Mouse (Mus musculus) spleen, postnatal 36 days (tissue): Measurements from ENCODE around the gene Tnrc6b.

ENCODE experiments used
- DNase-seq, 2 experiments: peaks; one replicate each; pipeline ENCODE4 v3.0.0; 2022; ENCODE audit warnings: low spot score in 2 of 2, mixed read lengths in 1 of 2

The Tnrc6b gene

DNA sequence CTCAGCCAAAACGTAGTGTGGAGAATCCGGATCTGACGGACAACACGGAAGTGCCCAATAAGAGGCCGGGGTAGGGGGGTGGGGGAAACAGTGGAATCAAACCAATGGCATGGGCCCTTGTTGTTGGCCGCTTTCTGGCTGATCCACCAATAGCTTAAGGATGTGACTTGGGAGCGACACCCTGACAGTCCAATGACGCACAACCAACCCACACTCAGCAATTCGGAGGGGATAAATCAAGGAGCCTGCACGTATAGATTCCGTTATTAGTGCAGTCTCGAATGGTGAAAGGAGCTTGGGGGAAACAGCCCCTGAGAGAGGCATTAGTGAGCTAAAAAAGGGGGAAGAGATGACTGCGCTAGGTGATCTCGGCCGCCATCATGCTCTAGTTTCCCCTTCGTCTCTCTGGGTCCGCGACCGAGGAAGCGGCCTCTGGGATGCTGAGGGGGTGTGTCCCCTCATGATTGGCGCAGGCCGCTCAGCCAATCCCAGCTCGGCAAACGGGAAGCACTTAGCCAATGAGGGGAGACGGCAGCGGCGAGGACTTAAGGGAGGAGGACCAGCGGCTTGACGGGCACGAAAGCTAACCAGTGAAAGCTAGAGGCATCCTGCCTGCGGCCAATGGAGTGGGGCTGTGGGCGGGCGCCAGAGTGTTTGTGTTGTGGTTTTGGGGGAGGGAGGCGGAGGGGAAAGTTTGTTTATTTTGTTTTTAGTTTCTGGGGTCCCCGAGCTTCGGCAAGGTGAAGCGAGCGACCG is at the start of gene Tnrc6b:
Gene Tnrc6b, plus strand, starts transcription at position 706 of the 756 bp plus-strand sequence.
- DNase-seq: peak; percentile 99

DNA sequence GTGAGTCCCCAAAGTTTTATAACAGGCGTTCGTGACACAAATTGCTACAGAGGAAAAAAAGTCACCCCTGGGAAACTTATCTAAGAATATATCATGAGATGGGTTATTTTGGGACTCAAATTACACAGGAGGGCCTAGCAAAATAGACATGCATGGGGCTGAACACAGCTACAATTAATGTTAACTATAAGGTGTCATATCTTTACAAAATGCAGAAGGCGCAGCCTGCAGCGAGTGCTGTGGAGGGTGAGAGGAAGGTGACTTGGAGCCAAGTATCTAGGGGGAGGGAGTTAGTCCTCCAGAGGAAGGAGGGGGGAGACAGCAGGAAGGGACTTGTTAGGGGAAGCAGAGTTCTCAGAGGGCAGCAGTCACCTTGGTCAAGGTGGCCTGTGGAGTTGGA is 46.7 kb upstream of the Tnrc6b start:
- DNase-seq: no peak

DNA sequence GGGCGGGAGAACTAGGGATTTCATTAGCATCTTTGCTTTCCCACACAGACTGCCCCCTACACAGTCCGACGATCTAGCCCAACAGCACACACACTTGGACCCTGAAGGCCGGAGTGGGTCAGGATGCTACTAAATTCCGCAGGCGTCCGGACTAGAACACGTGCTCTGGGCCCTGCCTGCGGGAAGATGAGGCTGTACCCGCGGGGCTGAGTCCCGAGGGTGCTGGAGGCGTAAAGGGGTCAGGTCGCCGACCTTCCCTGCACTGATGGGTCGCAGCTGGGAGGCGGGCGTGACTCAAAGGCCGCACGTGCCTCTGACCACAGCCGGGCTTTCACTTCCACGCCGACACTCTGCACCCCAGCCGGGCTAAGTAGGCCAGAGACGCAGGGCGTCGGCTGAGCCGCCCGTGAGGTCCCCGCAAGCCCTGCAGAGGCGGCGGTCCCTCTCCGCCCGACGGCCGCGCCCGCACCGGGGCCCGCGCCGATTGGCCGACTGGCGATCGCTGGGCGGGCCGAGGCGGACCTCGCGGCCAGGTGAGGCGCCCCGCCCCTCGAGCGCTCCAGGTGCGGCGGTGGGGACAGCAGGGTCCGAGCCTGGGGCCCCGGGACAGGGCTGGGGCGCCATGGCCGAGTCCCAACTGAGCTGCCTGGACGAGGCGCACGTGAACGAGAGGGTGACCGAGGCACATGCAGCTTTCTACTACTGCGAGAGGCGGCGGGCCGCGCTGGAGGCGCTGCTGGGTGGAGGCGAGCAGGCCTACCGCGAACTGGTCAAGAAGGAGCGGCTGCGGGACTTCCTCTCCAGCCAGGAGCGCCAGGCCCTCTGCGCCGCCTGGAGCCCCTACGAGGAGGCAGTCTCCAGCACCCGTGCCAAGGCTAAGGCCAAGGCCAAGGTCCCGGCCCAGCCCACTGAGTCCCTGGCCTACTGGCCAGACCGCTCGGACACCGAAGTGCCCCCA is 39.5 kb upstream of the Tnrc6b start, which contains the start of gene Fam83f:
Gene Fam83f, plus strand, starts transcription at position 553 of the 958 bp plus-strand sequence.
- peak; percentile 62 to 69 for DNase-seq

DNA sequence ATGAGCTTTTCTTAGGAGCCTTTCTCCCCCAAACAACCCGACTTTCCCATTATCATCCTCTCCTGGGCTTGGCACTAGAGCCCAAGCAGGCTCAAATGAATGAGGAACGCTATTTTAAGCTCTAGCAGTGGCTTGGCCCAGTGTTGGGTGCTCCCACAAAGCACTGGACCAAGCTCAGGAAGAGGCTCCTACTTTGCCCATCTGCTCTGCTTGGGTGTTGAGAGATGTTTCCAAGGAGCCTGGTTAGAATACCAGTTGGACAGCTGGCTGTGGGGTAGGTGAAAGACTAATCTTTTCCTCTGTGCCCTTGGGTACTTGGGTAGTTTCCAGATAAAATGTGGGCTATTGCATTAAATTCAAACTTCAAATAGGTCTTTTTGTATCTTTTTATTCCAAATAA is 38.3 kb upstream of the Tnrc6b start:
- DNase-seq: no peak

DNA sequence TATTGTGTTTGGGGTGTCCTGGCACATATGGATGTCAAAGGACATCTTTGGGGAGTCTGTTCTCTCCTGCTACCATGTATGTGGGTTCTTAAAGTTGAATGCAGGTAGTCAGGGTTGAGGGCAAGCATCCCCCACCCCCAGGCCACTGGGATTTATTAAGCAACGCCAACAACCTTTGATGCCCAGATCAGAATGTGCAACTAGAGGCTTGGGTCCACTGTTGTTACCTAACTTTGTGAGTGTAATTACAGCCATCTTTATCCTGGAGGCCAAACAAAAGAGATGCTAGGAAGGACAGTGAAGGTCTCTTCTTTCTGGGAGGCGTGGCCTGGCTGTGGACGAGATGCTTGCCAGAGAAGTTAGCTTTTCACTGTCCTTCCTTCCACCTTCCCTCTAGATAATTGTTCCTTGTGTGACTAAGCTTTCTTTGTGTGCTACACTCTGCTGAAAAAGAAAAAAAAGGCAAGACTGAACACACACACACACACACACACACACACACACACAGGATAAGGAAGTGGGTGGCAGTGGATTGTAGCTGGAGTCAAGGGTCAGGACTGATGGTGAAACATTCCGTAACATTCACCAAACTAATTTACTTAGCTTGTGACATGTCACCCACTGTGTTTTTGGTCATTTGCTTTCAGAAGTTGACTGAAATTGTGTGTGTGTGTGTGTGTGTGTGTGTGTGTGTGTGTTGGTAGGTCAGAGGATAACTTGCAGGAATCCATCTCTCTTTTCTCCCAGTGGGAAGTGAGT is 37.6 kb upstream of the Tnrc6b start:
- DNase-seq: no peak

DNA sequence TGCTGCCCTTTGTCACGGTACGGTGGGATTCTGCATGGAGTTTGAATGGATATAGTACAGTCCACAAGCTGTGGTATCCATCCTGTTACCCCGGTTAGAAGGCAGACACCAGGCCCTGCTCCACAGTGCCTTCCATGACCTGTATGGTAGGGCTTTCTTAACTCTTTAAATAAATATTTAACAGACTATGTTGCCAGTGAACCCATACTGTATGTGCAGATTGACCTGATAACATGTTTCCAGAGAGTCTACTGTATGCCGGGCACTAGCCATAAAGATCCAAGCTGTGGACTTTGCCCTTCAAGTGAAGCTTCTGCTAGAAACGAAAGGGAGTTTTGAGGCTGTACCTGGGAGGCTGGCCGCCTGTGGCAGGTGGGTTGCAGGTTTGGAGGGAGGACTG is 36.4 kb upstream of the Tnrc6b start:
- DNase-seq: no peak

DNA sequence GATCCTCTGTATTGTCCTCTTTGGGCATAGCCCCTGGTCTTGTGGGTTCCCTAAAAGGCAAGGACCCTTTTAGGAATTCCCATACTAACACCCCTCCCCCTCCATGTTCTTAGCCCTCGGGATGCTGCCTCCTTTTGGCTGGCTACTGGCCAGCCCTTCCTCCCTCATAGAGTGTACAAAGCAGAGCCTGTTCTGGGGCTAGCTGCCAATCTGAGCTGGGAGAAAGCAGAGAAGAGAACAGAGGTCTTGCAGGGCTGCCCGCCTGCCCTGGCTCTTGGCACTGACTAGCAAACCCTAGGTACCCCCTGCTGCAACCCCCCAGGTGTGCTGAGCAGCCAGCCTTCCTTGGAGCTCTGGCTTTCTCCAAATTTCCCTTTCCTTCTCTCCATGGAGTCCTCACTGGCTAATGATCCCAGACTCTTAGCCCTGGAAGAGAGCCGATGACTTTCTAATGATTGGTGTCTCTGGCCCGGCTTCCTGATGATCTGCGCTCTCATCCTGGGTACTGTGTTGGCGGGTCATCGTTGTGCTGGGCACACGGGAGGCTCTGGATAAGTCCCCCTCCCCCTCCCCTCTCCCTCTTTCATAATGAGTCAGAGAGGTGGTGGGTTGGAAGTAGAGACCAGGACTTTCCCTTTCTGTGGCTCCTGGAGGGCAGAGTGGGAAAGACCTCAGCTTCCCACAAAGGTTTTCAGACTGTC is 31.4 kb upstream of the Tnrc6b start:
- no peak for DNase-seq

DNA sequence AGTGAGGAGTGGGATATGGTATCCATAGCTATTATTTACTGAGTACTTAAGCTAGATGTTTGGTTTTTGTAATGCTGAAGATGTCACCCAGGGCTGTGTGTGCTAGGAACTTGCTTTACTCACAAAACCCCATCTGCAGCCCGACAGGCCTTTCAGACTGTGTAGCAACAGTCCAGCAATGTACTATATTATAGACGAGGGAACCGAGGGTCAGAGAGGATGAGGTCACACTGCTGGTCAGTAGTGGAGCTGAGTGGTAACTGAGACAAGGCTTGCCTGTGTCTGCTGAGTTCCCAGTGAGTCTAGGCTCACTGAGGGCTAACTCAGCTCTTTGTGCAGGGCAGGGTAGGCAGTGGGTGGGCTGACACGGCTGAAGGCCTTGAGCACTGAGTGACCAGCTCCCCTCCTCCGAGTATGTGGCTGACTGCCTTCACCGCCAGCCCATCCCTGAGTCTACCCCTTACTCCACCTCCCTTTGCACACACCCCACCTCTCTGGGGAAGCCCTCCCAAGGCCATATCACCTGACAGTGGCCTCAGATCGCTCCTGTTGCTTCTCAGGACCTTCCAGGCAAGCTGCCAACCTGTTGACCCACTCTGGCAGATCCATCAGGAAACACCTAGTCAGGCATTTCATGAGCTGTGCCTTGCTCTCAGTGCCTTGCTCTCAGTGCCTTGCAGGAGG is 30.6 kb upstream of the Tnrc6b start:
- DNase-seq: no peak

DNA sequence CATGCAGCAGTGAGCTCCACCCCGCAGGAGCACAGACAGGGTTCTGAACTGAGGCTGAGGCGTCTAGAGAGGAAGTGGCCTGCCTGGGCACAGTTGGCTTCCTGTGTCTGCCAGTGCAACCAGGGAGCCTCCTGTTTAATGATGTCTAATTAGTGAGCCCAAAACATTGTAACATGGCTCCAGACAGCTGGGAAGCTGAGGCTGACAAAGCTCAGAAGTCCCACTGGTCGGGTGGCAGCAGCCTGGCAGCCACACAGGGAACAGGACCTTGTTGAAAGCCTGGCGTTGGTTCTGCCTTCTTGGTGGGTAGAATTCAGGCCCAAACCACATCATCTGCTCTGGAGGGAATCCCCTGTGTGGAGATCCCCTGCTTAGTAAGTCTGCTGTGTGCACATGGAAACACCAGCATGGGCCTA is 29.6 kb upstream of the Tnrc6b start:
- DNase-seq: peak; percentile 69 to 73

DNA sequence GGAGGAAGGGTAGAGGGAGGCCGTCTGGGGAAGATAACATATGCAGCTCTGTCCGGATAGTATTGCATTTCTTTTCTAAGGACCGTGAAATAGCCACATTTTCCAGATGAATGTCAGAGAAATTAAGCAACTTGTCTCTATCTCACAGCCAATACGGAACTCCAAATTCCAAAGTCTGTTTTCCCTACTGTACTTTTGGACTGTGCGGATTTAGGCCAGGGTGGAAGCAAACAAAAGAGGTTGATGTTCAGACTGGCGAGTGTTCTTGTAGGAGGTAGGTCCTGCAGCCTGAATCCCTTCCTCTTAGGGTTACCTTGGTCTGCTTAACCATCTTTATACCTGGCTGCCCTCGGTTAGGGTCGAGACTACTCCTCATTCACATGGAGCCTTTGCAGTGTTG is 28.8 kb upstream of the Tnrc6b start:
- DNase-seq: no peak

DNA sequence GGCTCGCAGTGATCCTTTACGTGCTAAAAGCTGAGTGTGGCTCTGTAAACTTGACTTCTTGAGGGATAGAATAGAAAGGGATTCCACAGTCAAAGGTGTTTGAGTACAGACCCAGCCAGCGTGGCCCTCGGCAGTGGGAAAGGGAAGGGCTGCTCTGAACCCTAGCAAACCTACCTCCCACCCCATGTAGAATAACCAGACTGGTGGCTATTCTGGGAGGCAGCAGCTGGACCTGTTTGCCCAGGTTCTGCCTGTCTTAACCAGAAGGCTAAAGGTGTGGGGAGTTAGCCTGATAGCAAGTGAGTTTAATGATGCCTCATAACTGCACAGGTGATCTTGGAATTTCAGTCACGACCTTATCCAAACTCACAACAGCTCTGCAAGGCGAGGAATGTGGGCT is 28.0 kb upstream of the Tnrc6b start:
- DNase-seq: no peak

DNA sequence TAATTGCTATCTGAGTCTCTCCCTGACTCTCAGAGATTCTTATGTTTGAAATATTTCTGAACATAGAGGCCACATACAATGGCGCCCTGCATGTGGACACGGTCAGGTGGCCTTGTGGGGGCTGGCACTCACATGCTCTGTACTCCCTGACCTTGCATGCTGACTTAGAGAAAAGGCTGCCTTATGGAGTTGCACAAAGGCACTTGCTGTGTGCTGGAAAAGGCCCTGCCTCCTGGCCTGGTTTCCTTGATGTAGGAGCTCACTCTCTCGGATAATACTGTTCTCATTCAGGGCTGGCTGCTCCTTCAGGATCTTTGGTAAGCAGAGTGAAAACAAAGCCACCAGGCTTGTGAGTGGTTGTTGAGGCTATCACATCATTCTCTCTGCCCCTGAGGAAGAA is 27.1 kb upstream of the Tnrc6b start:
- no peak for DNase-seq

DNA sequence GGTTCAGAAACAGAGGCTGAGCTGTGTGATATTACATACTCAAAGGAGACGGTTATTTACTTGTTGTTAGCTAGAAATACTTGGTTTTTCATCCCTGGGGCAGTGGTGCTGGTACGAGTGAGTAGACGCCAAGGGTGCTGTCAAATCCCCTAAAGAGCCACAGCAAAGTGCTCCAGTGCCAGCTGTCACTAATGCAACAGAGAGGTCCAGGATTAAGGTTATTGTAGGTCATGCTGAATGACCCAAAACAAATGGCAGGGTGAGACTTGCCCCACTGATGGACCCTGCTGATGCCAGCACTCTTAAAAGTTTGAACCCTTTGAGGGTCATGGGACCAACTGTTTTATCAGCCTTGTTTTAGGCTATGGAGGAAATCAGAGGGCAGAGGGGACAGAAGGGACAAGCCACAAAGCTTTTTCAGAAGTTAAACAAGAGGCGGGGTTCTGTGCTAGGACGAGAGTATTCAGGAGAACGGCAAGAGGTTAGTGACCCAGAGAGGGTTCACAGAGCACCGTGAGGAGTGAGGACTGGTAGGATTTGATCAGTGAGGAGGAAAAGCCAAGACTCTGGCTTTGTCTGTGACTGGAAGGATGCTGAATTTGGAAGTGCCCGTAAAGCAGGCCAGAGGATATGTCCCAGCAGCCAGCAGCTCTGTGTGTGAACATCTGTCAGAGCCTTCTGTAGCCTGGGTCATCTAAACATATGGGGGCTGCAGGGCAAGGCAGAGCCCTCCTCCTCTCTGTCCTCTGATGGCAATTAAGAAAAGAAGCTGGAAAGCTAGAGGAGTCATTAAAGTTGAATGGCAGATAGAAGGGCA is 26.1 kb upstream of the Tnrc6b start:
- no peak for DNase-seq

DNA sequence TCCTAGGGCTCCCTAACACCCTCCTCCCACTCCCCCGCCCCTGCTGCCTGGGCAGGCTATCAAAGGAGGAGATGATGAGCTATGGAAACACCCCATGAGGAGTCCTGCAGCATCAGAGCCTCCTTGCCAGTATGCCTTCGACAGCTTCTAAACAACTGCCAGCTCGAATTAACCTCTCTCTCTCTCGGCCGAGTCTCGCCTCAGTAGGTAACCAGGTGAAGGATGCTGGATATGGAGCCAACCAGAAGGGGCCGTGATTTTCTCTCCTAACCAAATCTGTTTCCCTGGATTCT is 25.6 kb upstream of the Tnrc6b start:
- DNase-seq: no peak

DNA sequence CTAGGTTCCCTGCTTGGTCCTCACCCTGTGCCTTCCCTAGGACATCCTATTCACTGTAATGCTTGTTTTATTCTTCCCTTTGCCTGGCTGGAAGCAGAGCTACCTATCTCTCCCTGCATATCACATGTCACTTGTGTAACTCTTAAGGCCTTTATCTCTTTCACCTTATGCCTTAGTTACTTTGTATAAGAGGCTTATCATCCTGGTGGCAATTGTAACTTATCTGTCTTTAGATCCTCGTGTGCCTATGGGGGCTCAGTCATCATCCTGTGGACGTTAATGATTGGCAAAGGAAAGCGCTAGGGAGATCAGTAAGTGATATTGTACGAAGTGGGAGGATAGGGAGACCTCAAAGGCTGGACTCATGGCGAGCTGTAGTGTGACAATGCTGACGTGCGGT is 22.6 kb upstream of the Tnrc6b start:
- no peak for DNase-seq

DNA sequence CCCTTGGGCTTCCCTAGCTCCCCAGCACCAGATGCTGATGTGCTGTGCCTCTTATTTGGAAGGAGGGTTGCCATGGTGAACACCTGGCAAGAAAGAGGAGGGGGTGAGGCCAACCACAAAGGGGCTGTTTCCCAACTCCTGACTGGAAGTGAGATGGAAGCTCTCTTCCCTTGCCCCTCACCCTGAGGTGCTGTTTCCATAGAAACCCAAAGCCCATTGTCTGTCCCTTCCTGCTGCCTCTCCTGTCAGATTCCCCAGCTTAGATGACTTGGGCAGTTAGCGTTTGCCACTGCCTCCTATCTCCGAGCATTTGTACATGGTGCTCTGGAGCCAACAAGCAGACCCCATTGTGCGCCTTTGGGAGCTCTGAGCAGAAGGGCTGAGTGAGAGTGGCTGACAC is 17.6 kb upstream of the Tnrc6b start:
- DNase-seq: no peak

DNA sequence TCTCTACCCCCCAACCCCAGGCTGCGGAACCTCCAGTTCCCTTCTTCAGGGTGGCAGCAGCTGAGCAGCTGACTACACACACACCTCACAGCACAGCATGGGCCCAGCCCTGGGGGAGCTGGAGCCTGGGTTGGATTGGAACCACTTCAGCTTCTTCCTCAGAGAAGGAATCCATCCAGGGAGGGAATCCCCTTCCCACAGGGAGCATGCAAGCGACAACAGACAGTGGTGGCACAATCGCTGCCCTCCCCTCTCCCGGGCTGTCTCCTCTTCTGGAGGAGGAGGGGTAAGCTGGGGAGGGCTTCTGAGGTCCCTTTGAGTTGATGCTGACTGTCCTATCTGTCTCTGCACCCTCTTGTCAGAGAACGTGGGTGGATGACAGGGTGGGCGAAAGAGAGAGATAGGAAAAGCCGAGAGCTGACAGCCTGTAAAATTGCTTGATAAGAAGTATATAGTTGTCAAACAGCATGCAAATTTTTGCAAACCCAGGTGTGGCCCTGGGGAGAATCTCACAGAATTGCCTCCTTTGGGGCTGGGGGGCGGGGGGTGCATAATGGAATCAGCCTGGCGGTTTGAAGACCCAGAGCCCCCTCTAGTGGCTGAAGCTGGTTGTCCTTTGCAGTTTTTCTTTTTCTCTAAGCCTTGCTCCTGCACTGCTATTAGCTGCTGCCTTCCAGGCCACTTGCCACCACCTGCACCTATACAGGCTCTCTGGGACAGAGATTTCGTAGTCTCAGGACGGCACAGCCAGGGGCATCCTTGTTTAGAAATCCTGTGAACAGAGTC is 16.8 kb upstream of the Tnrc6b start:
- peak; percentile 66 to 78 for DNase-seq

DNA sequence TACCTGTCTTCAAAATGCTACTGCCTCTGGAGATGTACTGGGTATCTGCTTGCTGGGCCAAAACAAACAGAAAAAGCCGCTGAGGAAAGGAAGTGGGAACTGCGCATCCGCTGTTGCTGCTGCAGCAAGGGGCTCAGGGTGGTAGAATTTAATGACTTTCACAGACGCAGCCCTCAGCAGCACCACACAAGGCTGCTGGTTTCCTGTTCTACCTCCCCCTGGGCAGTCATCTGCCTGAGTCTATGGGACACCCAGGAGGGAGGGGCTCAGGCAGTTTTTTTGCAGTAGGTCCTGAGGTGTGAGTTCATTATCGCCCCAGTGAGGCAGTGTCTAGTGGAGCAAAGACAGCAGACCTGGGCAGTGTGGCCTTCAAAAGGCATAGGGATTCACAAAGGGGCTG is 13.5 kb upstream of the Tnrc6b start:
- DNase-seq: peak; percentile 71 to 75

DNA sequence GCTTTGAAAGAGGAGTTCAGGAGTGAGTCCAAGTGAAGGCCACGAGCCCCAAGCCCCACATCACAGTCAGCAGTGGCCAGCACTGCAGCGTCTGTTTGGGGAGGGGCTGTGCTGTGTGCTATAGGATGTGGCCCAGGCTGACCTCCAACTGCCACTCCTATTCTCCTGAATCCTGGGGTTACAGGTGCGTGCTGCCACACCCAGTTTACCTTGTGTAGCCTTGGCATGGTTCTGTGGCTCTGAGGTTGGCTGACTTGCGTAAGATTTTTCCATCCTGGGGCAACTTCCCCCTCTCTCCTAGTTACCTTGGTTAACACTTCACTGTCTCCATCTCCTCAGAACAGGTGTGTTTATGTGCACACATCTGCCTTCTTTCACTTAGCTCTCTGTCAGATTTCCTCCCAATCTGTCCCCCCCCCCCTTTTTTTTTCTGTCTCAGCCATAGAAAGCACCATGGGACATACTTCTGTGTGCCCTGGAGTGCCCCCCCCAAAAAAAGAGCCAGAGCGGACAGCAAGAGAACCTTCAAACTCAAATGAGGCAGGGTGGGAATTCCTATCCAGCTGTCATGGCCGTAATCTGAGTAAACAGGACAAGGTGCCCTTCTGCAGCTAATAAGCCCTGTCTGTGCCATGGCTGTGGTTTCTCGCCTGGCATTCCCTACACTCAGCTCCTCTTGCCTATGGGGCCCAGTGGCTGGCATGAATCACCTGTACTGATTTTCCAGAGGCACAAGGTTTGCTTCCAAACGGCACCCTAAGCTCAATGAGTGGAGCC is 9.4 kb upstream of the Tnrc6b start:
- DNase-seq: no peak
